Mouse (Mus musculus) small intestine, adult 2 months (tissue): ENCODE data around the gene Ap1m2.

Experiments
- CTCF ChIP-seq: fragments of 200-500 bp; IDR thresholded peaks from 2 replicates; pipeline ENCODE4 v1.5.1; 2012; ENCODE audit warnings: low read depth, mild to moderate bottlenecking, control low read depth, inconsistent platforms, low read length, moderate library complexity, mixed read lengths; ENCODE audit not compliant: insufficient replicate concordance, insufficient read length; ENCODE audit errors: extremely low read depth
- POLR2A ChIP-seq: fragments of 200-500 bp; IDR thresholded peaks from 2 replicates; pipeline ENCODE4 v1.6.1; 2012; ENCODE audit warnings: low read depth, mild to moderate bottlenecking, control low read depth, inconsistent platforms, low read length, moderate library complexity

DNA sequence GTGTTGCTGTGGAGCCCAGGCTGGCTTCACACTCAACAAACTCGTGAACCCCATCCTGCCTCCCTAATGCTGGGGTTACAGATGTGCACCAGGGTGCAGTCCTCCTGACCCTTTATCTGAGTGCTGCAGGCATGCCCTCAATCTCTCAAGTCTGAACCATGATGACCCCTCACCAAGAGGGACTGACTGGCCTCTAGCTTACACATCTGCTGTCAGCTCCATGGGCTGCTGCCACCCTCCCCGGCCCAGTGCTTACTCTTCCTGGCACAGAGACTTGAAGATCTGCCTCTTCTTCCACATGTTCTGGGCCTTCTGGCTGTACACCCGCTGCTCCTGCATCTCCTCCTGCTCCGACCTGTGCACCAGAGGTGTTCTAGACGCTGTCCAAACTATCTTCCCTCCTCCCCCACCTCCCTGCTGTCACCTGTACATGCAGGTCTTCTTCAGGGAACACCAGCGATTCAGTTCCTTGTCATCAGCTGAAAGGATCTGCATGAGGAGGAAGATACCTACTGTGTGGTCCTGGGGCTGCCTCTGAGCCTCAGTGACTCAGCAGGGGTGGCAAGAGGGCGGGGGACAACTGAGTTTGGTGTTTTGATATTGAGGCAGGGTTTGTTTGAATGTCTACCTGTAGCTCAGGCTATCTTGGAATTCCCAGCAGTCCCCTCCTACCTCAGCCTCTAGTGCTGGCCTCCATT is 37.0 kb downstream of the Ap1m2 start:
- TF ChIP-seq CTCF (no peak), POLR2A (no peak)
